Mouse (Mus musculus) megakaryocyte, embryonic 14.5 days (primary cell): ENCODE measurements around the gene Ankrd34c. TPM values are rescaled to one million over a fixed set of nuclear protein-coding genes. Genes with fewer than 3 reads are reported as not detected.

Source experiments
- H3K27me3 ChIP-seq: replicated peaks from 2 replicates; pipeline ENCODE3; 2012; ENCODE audit warnings: inconsistent platforms
- H3K36me3 ChIP-seq: replicated peaks from 2 replicates; pipeline ENCODE3; 2012; ENCODE audit warnings: low read length, inconsistent platforms, mixed read lengths
- H3K4me1 ChIP-seq: 2 replicates; pipeline ENCODE4 v1.6.1; 2012; ENCODE audit warnings: inconsistent platforms
- H3K4me3 ChIP-seq: replicated peaks from 2 replicates; pipeline ENCODE3; 2012; ENCODE audit warnings: moderate library complexity, mild to moderate bottlenecking, inconsistent platforms
- H3K9me3 ChIP-seq: 2 replicates; pipeline ENCODE4 v1.6.1; 2012; ENCODE audit warnings: inconsistent platforms
- FLI1 ChIP-seq: IDR thresholded peaks from 2 replicates; pipeline ENCODE4 v1.6.1; 2012; ENCODE audit warnings: low read length, inconsistent platforms, mixed read lengths
- GATA1 ChIP-seq: IDR thresholded peaks from 3 replicates; pipeline ENCODE4 v1.6.1; 2012; ENCODE audit warnings: mixed read lengths, low read length, inconsistent platforms, borderline replicate concordance
- polyA plus RNA-seq: library from polyadenylated mRNA; stranded (reverse); fragments of >175 nt; gene quantifications from 2 replicates; pipeline ENCODE4 v1.2.3, GENCODE M21; 2012; ENCODE audit warnings: low replicate concordance; ENCODE audit not compliant: insufficient read depth

Ankrd34c gene
- polyA plus RNA-seq: not detected in 2 replicates

DNA sequence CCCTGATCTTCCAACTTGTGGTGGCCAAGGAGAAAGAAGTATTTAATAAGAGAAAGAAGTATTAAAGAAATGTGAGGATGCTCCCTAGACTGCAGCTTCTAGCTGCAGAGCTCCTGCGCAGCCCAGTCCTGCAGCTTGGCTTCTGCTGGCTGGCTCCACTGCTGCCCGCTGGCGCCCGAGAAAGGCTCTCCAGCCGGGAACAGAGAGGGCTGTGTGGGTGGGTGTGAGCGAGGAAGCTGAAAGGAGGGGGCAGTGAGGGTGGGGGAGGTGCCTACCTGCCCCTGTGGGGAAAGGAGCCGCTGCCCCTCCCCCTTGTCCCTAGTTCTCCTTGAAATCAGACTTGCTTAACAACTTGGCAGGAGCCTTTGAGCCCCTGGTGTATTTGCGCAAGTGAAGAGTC is at the start of gene Ankrd34c:
TSS of gene Ankrd34c (minus strand) at position 181 of the 400 bp plus-strand sequence.
- no peak within 1 kb of the TSS for H3K4me3 ChIP-seq
- TF ChIP-seq GATA1 (no peak), FLI1 (no peak)
- H3K9me3 ChIP-seq: no peaks in the 10 kb centered on the region
- no peaks in the 10 kb centered on the region for H3K36me3 ChIP-seq
- peaks cover 8% of the 10 kb centered on the region for H3K27me3 ChIP-seq
- H3K4me1 ChIP-seq: no peaks in the 10 kb centered on the region

DNA sequence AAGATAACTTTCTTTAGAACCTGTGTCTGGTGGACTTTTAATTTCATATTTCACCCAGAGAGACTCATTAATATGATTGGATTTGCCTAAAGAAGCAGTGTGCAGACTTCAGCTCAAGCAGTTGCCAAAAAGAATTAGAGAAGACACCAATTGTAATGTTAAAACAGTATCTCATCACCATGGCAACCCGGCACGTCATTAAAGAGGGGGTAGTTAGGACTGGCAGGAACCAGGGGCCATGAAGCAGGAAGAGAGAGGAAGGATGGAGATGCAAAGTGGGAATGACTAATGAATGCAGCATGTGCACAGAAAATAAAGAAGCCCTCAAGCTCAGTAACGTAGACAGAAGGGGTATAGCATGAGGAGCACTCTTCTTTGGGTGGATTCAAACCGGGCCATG is 49.3 kb upstream of the Ankrd34c start:
- no peaks in the 10 kb centered on the region for H3K9me3 ChIP-seq
- TF ChIP-seq GATA1 (no peak), FLI1 (no peak)
- no peaks in the 10 kb centered on the region for H3K36me3 ChIP-seq
- H3K4me3 ChIP-seq: no peak overlapping the region
- no peaks in the 10 kb centered on the region for H3K27me3 ChIP-seq
- H3K4me1 ChIP-seq: no peaks in the 10 kb centered on the region

DNA sequence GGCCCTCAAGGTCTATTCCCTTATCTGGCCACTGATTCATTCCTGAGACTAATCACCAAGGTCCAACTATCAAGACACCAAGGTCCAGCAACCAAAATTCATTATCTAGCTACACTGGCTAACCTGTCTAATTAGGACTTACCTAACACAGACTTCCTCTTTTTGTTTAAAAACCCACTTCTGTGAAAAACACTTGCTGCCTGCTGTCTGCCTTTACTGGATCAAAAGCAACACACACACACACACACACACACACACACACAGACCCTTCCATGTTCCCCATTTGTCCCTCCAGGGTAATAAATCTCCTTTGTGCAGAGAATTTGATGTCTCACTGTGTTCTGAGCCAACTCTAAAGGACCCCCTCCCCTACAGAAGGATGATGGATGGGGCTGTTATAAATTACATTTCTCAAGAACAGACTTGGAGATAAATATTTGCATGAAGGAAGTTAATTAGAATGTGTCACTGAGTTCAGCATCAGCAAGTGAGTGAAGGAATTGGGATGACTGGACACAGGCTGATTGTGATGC is 43.2 kb upstream of the Ankrd34c start:
- H3K4me1 ChIP-seq: no peaks in the 10 kb centered on the region
- H3K4me3 ChIP-seq: no peak overlapping the region
- no peaks in the 10 kb centered on the region for H3K36me3 ChIP-seq
- H3K27me3 ChIP-seq: no peaks in the 10 kb centered on the region
- TF ChIP-seq GATA1 (no peak), FLI1 (no peak)
- H3K9me3 ChIP-seq: no peaks in the 10 kb centered on the region

DNA sequence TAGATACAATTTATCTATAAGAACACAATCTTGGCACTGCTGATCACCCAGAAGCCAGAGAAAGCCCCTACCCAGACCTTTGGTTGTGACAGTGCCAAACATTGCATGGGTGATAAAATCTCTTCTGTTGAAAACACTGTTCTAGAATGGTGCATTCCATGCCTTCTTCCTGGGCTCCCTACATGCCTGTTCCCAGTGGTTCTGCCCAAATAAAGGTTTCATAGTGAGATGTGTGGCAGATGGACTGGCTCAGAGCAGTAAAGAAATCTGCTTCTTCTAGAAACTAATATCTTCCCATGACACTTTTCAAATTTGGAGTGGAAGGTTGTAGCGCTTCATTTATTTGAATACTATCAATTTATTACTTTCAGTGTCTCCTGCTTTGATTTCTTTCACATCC is 41.0 kb upstream of the Ankrd34c start:
- Histone ChIP-seq H3K36me3 (no peaks in the 10 kb centered on the region), H3K9me3 (no peaks in the 10 kb centered on the region), H3K4me3 (no peak overlapping the region), H3K27me3 (no peaks in the 10 kb centered on the region), H3K4me1 (no peaks in the 10 kb centered on the region)
- TF ChIP-seq GATA1 (no peak), FLI1 (no peak)

DNA sequence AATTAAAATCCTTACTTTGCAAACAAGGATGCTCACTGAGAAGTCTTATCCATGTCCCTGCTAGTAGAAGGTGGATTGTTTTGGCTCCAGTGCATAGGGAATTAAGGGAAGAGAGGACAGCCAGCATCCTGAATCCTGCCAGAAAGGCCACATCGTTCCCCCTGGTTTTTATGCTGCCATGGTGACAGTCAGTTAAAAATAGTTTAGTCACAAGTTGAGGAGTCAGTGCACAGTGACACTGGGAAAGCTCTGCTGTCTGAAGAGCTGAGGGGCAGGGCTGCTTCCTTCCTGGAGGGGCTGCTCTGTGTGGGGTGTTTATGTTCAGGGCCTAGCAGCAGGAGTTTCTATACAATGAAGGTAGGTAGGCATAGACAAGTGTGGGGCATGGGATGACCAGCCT is 32.9 kb upstream of the Ankrd34c start:
- TF ChIP-seq GATA1 (no peak), FLI1 (no peak)
- no peaks in the 10 kb centered on the region for H3K27me3 ChIP-seq

DNA sequence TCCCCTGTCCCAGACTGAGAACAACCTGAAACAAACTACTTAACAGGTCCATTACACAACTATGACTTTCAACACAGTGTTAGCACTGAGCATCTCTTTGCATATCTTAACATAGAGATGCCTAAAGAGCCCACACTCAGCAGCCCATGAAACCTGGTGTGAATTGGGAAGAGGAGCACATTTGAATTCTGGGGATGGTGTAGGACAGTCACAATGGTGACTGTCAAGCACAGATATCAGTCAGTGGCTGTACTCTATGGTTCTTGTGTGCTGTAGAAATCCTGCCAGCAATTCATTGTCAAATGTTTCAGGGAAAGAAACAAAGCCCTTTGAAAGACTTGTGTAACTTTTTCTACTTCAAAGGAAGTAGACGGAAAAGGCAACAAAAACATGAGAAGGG is 23.7 kb upstream of the Ankrd34c start:
- no peak overlapping the region for H3K4me3 ChIP-seq
- no peaks in the 10 kb centered on the region for H3K36me3 ChIP-seq
- H3K9me3 ChIP-seq: no peaks in the 10 kb centered on the region
- TF ChIP-seq FLI1 (no peak), GATA1 (no peak)
- H3K27me3 ChIP-seq: no peaks in the 10 kb centered on the region
- H3K4me1 ChIP-seq: no peaks in the 10 kb centered on the region

More for the DNA sequence above, 32.9 kb upstream of the Ankrd34c start:
- no peaks in the 10 kb centered on the region for H3K36me3 ChIP-seq
- H3K9me3 ChIP-seq: no peaks in the 10 kb centered on the region
- no peak overlapping the region for H3K4me3 ChIP-seq
- H3K4me1 ChIP-seq: no peaks in the 10 kb centered on the region

DNA sequence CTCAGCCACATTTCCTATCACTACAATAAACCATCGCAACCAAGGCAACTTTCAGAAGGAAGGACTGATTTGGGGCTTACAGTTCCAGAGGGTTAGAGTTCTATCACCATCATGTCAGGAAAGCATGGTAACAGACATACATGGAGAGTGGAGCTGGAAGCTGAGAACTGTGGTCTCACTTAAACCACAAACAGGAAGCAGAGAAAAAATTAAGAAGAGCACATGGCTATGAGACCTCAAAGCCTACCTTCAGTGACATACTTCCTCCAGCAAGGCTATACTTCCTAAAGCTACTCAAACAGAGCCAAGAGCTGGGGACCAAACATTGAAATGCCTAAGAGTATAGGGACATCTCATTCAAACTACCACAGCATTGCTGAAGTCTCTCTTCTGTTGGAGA is 20.3 kb upstream of the Ankrd34c start:
- Histone ChIP-seq H3K36me3 (no peaks in the 10 kb centered on the region), H3K4me1 (no peaks in the 10 kb centered on the region), H3K27me3 (no peaks in the 10 kb centered on the region), H3K4me3 (no peak overlapping the region), H3K9me3 (no peaks in the 10 kb centered on the region)
- TF ChIP-seq GATA1: no peak
- no peak for TF ChIP-seq FLI1

DNA sequence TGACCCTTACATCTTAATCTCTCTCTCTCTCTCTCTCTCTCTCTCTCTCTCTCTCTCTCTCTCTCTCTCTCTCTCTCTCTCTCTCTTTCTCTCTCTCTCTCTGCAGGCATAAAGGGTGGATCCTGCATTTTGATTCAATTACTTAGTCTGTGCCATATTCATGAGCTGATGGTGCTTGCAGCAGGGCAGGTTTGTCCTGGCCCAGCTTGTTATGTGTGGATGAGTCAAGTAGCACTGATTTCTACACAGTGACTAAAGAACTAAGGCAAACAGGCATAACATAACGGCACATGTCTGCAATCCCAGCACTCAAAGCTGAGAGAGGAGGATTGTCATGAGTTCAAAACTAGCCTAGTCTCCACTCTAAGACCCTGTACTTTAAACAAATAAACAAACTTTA is 19.9 kb upstream of the Ankrd34c start:
- H3K36me3 ChIP-seq: no peaks in the 10 kb centered on the region
- no peak overlapping the region for H3K4me3 ChIP-seq
- H3K4me1 ChIP-seq: no peaks in the 10 kb centered on the region
- H3K9me3 ChIP-seq: no peaks in the 10 kb centered on the region
- TF ChIP-seq FLI1 (no peak), GATA1 (no peak)
- no peaks in the 10 kb centered on the region for H3K27me3 ChIP-seq

DNA sequence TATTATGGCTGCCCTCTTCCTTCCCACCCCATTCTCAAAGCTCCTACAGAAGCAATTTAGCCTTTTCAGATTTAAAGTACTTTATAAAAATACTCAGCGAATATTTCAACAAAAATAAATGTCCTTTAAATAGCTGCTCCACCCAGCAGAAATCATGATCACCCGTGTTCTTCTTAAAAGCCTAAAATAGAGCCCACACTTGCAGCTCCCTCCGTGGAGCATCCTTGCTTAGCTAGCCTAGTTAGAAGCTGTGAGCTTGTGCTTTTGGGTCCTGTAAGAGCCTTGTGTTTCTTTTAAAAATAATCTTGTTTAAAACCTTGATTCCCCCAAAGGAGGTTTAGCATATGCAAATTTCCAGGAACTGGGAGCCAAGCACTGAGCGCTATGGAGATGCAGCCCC is 19.3 kb upstream of the Ankrd34c start:
- Histone ChIP-seq H3K9me3 (no peaks in the 10 kb centered on the region), H3K36me3 (no peaks in the 10 kb centered on the region), H3K4me3 (no peak overlapping the region), H3K4me1 (no peaks in the 10 kb centered on the region), H3K27me3 (no peaks in the 10 kb centered on the region)
- no peak for TF ChIP-seq FLI1
- TF ChIP-seq GATA1: no peak

DNA sequence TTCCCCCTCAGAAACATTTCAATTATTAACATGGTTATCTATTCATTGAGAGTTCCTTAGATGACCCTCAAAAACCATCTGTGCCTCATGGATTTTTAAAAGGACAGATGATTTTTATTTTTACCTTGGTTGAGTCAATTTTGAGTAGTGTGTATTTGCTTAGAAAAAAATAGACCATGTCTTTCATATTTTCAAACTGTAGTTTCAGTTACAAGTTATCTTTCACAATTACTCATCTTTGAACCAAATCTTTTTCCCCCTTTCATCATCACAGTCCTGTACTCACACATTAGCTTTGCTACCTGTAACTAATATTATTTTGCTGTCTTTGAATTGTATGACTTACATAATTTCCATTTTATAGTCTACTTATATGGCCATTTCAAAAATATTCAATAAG is 1.8 kb upstream of the Ankrd34c start:
- Histone ChIP-seq H3K4me1 (no peaks in the 10 kb centered on the region), H3K9me3 (no peaks in the 10 kb centered on the region), H3K4me3 (no peak overlapping the region), H3K27me3 (peaks cover 8% of the 10 kb centered on the region), H3K36me3 (no peaks in the 10 kb centered on the region)
- TF ChIP-seq GATA1 (no peak), FLI1 (no peak)

DNA sequence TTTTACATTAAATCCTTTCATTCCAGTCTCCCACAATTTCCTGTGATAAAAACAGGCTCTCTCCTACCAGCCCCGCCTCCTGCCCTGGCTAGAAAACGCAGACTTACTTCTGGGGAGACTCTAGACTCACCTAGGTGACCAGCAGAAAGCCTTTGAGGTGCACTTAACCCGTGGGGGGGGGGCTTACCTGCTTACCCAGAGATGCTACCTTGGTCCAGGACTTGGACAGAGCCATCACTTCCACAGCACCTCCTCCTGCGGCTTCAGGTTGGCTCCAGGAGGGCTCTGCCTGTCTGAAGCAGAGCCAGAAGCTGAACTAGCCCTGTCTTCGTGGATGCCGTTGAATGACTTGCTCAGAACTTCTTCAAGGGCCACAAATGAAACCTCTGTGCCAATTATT is 387 bp downstream of the Ankrd34c start:
- no peaks in the 10 kb centered on the region for H3K4me1 ChIP-seq
- TF ChIP-seq FLI1 (no peak), GATA1 (no peak)
- H3K27me3 ChIP-seq: peaks cover 8% of the 10 kb centered on the region
- no peaks in the 10 kb centered on the region for H3K36me3 ChIP-seq
- H3K9me3 ChIP-seq: no peaks in the 10 kb centered on the region
- no peak overlapping the region for H3K4me3 ChIP-seq
